Mouse (Mus musculus): ENCODE results near the gene Bin2.

Gene Bin2

GRCm38 (mm10) chr15:100684450-100684849 lies 15.1 kb upstream of the Bin2 start:
- in situ Hi-C loops (cut with MboI; ENCODE audit: unreplicated experiment in 2 of 2): loop anchor here (5.0 to 10.0 kb wide), 3 partner anchors 150 to 340 kb away; no protein-coding TSS in a partner anchor

GRCm38 (mm10) chr15:100683041-100683440 lies 13.7 kb upstream of the Bin2 start:
- in situ Hi-C loops (cut with MboI; ENCODE audit: unreplicated experiment in 2 of 2): loop anchor here (5.0 to 10.0 kb wide), 3 partner anchors 148 to 338 kb away; no protein-coding TSS in a partner anchor

GRCm38 (mm10) chr15:100681770-100682169 lies 12.4 kb upstream of the Bin2 start:
- in situ Hi-C loops (cut with MboI; ENCODE audit: unreplicated experiment in 2 of 2): loop anchor here (5.0 to 10.0 kb wide), 3 partner anchors 147 to 337 kb away; no protein-coding TSS in a partner anchor

- in situ Hi-C loops (cut with MboI; ENCODE audit: unreplicated experiment in 2 of 2): loop anchor here (5.0 to 10.0 kb wide), 3 partner anchors 146 to 336 kb away; no protein-coding TSS in a partner anchor
These were observed 11.0 kb upstream of the Bin2 start for GRCm38 (mm10) chr15:100680381-100680780.

GRCm38 (mm10) chr15:100679005-100679404 lies 9.7 kb upstream of the Bin2 start:
- in situ Hi-C loops (cut with MboI; ENCODE audit: unreplicated experiment in 2 of 2): loop anchor here in 1 of 2 experiments (5.0 kb wide), 1 partner anchor 142 kb away; no protein-coding TSS in a partner anchor

GRCm38 (mm10) chr15:100678581-100678980 lies 9.2 kb upstream of the Bin2 start:
- in situ Hi-C loops (cut with MboI; ENCODE audit: unreplicated experiment in 2 of 2): loop anchor here in 1 of 2 experiments (5.0 kb wide), 1 partner anchor 141 kb away; no protein-coding TSS in a partner anchor

- in situ Hi-C loops (cut with MboI; ENCODE audit: unreplicated experiment in 2 of 2): loop anchor here in 1 of 2 experiments (5.0 kb wide), 1 partner anchor 140 kb away; no protein-coding TSS in a partner anchor
These were observed 8.3 kb upstream of the Bin2 start for GRCm38 (mm10) chr15:100677675-100678074.

- in situ Hi-C loops (cut with MboI; ENCODE audit: unreplicated experiment in 2 of 2): loop anchor here in 1 of 2 experiments (5.0 kb wide), 1 partner anchor 139 kb away; no protein-coding TSS in a partner anchor
These were observed 7.2 kb upstream of the Bin2 start for GRCm38 (mm10) chr15:100676521-100676920.

- in situ Hi-C loops (cut with MboI; ENCODE audit: unreplicated experiment in 2 of 2): loop anchor here in 1 of 2 experiments (5.0 kb wide), 1 partner anchor 138 kb away; no protein-coding TSS in a partner anchor
These were observed 6.1 kb upstream of the Bin2 start for GRCm38 (mm10) chr15:100675486-100675885.

GRCm38 (mm10) chr15:100674566-100674965 lies 5.2 kb upstream of the Bin2 start:
- in situ Hi-C loops (cut with MboI; ENCODE audit: unreplicated experiment in 2 of 2): no loop called here

GRCm38 (mm10) chr15:100673585-100674391 lies 4.4 kb upstream of the Bin2 start:
- in situ Hi-C loops (cut with MboI; ENCODE audit: unreplicated experiment in 2 of 2): no loop called here

GRCm38 (mm10) chr15:100670833-100671232 lies 1.5 kb upstream of the Bin2 start:
- in situ Hi-C loops (cut with MboI; ENCODE audit: unreplicated experiment in 2 of 2): no loop called here

- in situ Hi-C loops (cut with MboI; ENCODE audit: unreplicated experiment in 2 of 2): no loop called here
These were observed 651 bp upstream of the Bin2 start for GRCm38 (mm10) chr15:100670004-100670403.

GRCm38 (mm10) chr15:100667871-100668545 lies 1.3 kb downstream of the Bin2 start:
- in situ Hi-C loops (cut with MboI; ENCODE audit: unreplicated experiment in 2 of 2): no loop called here

GRCm38 (mm10) chr15:100667420-100667819 lies 1.9 kb downstream of the Bin2 start:
- in situ Hi-C loops (cut with MboI; ENCODE audit: unreplicated experiment in 2 of 2): no loop called here

GRCm38 (mm10) chr15:100666851-100667250 lies 2.5 kb downstream of the Bin2 start:
- in situ Hi-C loops (cut with MboI; ENCODE audit: unreplicated experiment in 2 of 2): no loop called here

GRCm38 (mm10) chr15:100666219-100666696 lies 3.1 kb downstream of the Bin2 start:
- in situ Hi-C loops (cut with MboI; ENCODE audit: unreplicated experiment in 2 of 2): no loop called here

- in situ Hi-C loops (cut with MboI; ENCODE audit: unreplicated experiment in 2 of 2): no loop called here
These were observed 3.7 kb downstream of the Bin2 start for GRCm38 (mm10) chr15:100665411-100666218.

- in situ Hi-C loops (cut with MboI; ENCODE audit: unreplicated experiment in 2 of 2): no loop called here
These were observed 4.5 kb downstream of the Bin2 start for GRCm38 (mm10) chr15:100664813-100665274.

GRCm38 (mm10) chr15:100660805-100661204 lies 8.5 kb downstream of the Bin2 start:
- in situ Hi-C loops (cut with MboI; ENCODE audit: unreplicated experiment in 2 of 2): no loop called here

Data from v-Abl transformed pro-B cells (cell line).